Mouse (Mus musculus) kidney, adult 18-20 months (tissue): Measurements from ENCODE around the gene Kmt2a.
A peak's percentile ranks its signal among the peaks of the same experiment; 100 is the strongest.

Experiments
- DNase-seq: peaks from one replicate; pipeline ENCODE4 v3.0.0; 2021

The Kmt2a gene

GRCm38 (mm10) chr9:44814179-44814578, 66.9 kb downstream of the Kmt2a start:
- no peak for DNase-seq

GRCm38 (mm10) chr9:44810316-44810715, 70.8 kb downstream of the Kmt2a start:
- no peak for DNase-seq

GRCm38 (mm10) chr9:44807778-44808177, 73.3 kb downstream of the Kmt2a start:
- DNase-seq: no peak

- DNase-seq: no peak
These were observed 74.0 kb downstream of the Kmt2a start for GRCm38 (mm10) chr9:44807141-44807540.

GRCm38 (mm10) chr9:44805536-44805935, 75.6 kb downstream of the Kmt2a start:
- DNase-seq: no peak

GRCm38 (mm10) chr9:44804678-44805077, 76.4 kb downstream of the Kmt2a start:
- peak; percentile 54 for DNase-seq

GRCm38 (mm10) chr9:44802808-44803450, 78.2 kb downstream of the Kmt2a start, which contains the start of gene Ttc36:
Gene Ttc36, minus strand, starts transcription at chr9:44803072.
- DNase-seq: peak; percentile 81

GRCm38 (mm10) chr9:44801669-44802068, 79.4 kb downstream of the Kmt2a start:
- DNase-seq: peak; percentile 43

GRCm38 (mm10) chr9:44799958-44800324, 81.2 kb downstream of the Kmt2a start:
- DNase-seq: no peak

GRCm38 (mm10) chr9:44799102-44799957, 81.8 kb downstream of the Kmt2a start, which contains the start of gene Tmem25:
Gene Tmem25, minus strand, starts transcription at chr9:44799307.
- DNase-seq: peak; percentile 94

GRCm38 (mm10) chr9:44798298-44798697, 82.8 kb downstream of the Kmt2a start:
- DNase-seq: peak; percentile 28

GRCm38 (mm10) chr9:44792842-44793241, 88.3 kb downstream of the Kmt2a start:
- no peak for DNase-seq

GRCm38 (mm10) chr9:44772750-44773651, 108.1 kb downstream of the Kmt2a start:
- DNase-seq: peak; percentile 95

- DNase-seq: no peak
These were observed 108.7 kb downstream of the Kmt2a start for GRCm38 (mm10) chr9:44772392-44772749.

GRCm38 (mm10) chr9:44771376-44771775, 109.7 kb downstream of the Kmt2a start:
- DNase-seq: no peak

GRCm38 (mm10) chr9:44768029-44768394, 113.1 kb downstream of the Kmt2a start:
- peak; percentile 6 for DNase-seq

GRCm38 (mm10) chr9:44767101-44768028, 113.7 kb downstream of the Kmt2a start, which contains the start of the genes Arcn1 and Ift46:
Gene Arcn1, minus strand, starts transcription at chr9:44767845.
Gene Ift46, plus strand, starts transcription at chr9:44767908.
- peak; percentile 89 for DNase-seq

GRCm38 (mm10) chr9:44760873-44761272, 120.2 kb downstream of the Kmt2a start:
- no peak for DNase-seq
